Mouse (Mus musculus) thymus, adult 2 months (tissue): ENCODE results near the gene Tnrc6b.
"Not testable (repeated sequence)": the region's sequence is repeated elsewhere in the genome, so short reads cannot be mapped to it uniquely, and the experiment has no call there.

Source experiments
- CTCF ChIP-seq: fragments of 200-500 bp; IDR thresholded peaks from 2 replicates; pipeline ENCODE4 v1.5.1; 2012; ENCODE audit warnings: mild to moderate bottlenecking, control low read depth, low read length, moderate library complexity, borderline replicate concordance; ENCODE audit not compliant: control insufficient read depth, poor library complexity, insufficient read depth; ENCODE audit errors: extremely low read depth
- POLR2A ChIP-seq: fragments of 200-500 bp; IDR thresholded peaks from 2 replicates; pipeline ENCODE4 v1.6.1; 2012; ENCODE audit warnings: mild to moderate bottlenecking, low read length, control low read depth, moderate library complexity; ENCODE audit not compliant: control insufficient read depth, poor library complexity, insufficient read depth; ENCODE audit errors: extremely low read depth

- not testable (repeated sequence) for TF ChIP-seq POLR2A, CTCF
Measured at GRCm38 (mm10) chr15:80852527-80852926, 141.4 kb downstream of the Tnrc6b start.
